Mouse (Mus musculus) E14TG2a.4 (cell line): ENCODE data around the gene Sugt1.

Experiments
- CTCF ChIP-seq: conservative IDR thresholded peaks from 2 replicates; pipeline ENCODE4 v1.5.1; 2014; ENCODE audit warnings: low read length
- NANOG ChIP-seq: IDR thresholded peaks from 2 replicates; pipeline ENCODE4 v1.6.1; 2014; ENCODE audit warnings: borderline replicate concordance, low read length, mixed read lengths
- POU5F1 ChIP-seq: IDR thresholded peaks from 2 replicates; pipeline ENCODE4 v1.6.1; 2014; ENCODE audit warnings: low read length, borderline replicate concordance

- TF ChIP-seq CTCF = peak; percentile 24; the same call in 1 of the 2 replicates
- TF ChIP-seq POU5F1 = peak; percentile 74
- no peak for TF ChIP-seq NANOG
Observed at GRCm38 (mm10) chr14:79564784-79565183, 22.7 kb upstream of the Sugt1 start.
